Mouse (Mus musculus): ENCODE data around the gene Ttll4. TPM values are rescaled to one million over a fixed set of nuclear protein-coding genes. Genes with fewer than 3 reads are reported as not detected.
A peak's percentile ranks its signal among the peaks of the same experiment; 100 is the strongest.

Ttll4 gene
- polyA plus RNA-seq (2017; shearing (Covaris generic)) = 10 to 100 TPM; 12.5 to 17.7 TPM

GRCm38 (mm10) chr1:74661448-74662195 lies at the start of gene Ttll4:
Gene Ttll4, plus strand, starts transcription at chr1:74661745.
- peak; percentile 95 for ATAC-seq

GRCm38 (mm10) chr1:74624183-74624582 lies 37.4 kb upstream of the Ttll4 start:
- ATAC-seq = no peak

- no peak for ATAC-seq
Observed at GRCm38 (mm10) chr1:74626076-74626475, 35.5 kb upstream of the Ttll4 start.

GRCm38 (mm10) chr1:74628001-74628400 lies 33.5 kb upstream of the Ttll4 start:
- no peak for ATAC-seq

DNA sequence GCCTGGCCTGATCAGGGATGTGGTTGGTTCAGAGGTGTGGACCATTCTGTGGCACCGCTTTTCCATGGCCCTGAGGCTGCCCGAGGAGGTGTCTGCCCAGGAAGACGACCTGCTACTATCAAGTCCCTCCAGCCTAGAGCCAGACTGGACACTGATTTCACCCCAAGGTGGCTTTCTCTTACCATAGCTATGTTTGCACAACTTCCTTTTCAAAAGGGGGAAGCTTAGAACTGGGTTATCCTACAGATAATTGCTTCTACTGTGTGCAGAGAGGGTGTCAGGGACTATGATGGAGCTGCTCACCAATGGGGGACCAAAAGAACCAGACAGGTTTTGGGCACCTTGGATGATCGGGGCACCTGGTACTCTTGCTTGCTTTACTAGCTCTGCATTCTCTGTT lies 28.8 kb upstream of the Ttll4 start:
- ATAC-seq = no peak

DNA sequence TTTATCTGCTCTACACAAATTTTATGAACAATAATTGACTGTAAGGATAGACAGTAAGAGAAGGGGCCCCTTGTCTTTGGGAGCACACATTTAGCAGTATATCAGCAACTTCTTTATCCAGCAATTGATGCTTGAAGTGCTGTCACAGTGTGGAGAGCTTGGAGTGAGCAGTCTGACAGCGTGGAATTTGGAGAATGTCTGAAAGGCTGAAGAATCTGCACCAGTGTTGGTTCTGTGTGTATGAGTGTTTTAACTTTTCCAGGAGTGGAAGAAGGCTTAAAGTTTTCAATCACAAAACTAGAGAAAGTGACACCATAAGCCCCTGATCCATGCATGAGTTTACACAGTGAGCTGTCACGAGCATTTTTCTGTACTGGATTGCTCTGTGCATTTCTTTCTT lies 18.0 kb upstream of the Ttll4 start:
- no peak for ATAC-seq

GRCm38 (mm10) chr1:74643926-74644325 lies 17.6 kb upstream of the Ttll4 start:
- ATAC-seq = no peak

DNA sequence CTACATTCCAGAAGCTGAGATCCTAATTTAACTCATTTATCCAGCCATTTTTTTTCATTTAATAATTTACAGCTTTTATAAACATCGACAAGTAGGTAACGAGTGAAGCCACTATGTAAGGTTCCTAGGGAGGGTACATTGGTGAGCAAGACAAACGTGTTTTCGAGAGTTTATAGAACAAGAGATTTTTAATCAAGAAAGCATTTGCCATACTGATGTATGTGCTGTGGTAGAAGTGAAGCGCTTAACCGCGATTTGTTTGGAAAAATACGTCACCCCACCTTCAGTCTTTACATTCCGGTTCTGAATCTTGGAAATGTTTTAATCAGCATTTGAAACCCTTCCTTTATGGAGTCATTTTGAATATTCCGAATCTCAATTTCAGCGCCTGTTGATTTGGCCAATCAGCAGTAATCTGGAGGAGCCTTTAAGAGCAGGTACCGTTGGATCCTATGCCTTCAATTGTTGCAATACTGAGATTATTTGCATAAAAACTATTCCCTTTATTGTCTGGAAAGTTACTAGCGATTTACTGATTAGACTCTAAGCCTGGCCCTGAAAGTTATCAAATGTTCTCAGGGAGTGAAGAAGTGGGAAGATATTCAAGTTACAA lies 814 bp downstream of the Ttll4 start:
- ATAC-seq = no peak

DNA sequence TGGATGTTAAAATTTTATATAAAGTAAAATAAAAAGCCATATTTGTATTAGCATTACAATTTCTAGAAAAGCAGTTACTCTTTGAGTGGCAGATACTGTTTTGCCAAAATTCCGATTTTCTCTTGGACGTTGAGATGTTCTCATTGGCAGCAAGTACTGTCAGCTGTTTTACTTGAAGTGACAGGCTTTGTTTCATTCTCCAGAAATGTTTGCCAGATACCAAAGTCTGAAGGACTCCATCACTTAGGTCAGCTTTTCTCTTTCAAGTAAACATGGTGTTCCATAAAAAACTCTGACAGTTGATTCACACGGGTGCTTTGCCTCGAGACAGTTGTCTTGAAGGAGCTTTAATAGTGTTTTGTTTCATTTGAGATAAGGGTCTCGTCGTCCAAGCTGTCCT lies 3.6 kb downstream of the Ttll4 start:
- no peak for ATAC-seq

DNA sequence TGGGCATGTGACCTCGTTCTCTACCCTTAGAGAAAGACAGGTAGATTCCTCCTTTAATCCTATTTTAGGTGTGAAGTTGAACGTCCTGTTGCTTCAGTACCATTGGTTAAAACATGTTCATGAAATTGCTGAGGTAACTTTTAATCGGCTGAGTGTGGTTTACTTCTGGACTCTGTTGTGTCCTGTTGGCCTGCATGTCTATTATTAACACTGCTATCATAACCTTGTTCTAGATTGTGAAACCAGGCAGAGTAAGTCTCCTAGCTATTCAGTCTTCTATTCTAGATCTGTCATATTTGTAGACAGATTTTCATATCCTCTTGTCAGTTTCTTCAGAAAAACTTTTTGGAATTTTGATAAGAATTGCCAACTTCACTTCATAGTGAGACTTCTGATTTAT lies 6.8 kb downstream of the Ttll4 start:
- no peak for ATAC-seq

- no peak for ATAC-seq
Observed at GRCm38 (mm10) chr1:74672731-74673130, 11.2 kb downstream of the Ttll4 start.

DNA sequence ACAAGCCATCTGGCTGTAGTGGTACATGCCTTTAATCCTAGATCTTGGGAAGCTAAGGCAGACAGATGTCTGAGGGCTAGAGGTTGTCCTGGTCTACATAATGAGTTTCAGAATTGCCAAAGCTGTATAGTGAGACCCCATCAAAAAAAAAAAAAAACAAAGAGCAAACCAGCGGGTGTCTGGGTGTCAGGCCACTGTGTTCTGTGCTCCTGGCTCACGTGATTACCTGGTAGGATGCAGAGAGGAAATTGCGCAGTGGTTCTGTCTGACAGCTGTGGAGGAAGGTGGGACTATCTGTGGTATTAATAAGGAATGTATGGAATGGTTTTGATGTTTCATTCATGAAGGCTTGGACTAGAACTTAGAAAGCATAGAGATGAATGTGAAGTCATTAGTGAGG lies 15.3 kb downstream of the Ttll4 start:
- no peak for ATAC-seq

- ATAC-seq = no peak
Observed at GRCm38 (mm10) chr1:74677843-74678242, 16.3 kb downstream of the Ttll4 start.

- ATAC-seq = no peak
Observed at GRCm38 (mm10) chr1:74687131-74687530, 25.6 kb downstream of the Ttll4 start.

DNA sequence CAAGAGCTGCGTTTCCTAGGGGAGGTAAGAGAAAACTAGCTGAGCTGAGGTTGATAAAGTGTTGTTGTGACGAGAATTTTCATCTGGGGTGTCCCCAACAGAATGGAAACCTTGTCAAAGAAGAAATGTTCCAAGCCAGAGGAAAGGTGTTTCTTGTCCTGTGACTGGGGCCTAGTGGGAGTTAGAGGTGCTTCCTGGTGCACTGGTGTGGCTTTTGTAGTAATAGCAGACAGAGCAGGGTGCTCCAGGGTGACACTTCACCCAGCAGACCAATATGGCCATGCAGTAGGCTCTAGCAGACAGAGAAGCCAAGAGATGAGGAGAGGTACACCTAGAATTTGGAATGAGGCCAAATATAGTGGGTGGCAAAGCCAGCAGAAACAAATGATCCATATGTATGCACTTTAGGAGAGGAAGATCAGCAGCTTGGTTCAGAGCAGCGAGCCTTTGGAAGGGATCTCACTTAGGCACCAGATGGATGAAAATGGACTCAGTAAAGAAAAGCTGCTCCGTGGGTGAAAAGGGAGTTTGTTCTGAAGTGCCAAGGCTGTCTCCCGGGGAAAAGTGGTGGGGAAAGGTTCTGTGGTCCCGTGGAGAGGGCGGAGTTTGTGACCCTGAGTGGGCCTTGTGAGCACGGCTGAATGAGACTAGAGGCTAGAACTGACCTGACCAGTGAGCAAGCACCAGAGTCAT lies 32.5 kb downstream of the Ttll4 start:
- ATAC-seq = no peak

DNA sequence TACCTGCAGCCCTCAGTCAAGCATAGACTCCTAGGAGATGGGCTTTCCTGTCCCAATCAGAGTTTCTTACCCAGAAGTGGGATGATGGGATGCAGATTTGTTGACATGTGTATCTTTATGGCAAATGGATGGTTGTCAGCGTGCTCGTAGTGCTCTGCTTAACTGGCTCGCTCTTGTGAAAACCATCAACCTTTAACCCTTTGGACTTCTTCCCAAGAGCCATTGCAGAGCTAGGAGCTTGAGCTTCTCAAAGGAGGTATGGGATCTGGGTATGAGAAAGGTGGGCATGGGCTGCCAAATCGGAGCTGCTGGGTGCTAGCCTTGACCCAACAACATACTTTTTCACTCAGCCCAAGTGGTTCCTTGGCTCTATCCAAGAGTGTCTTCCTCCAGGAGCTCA lies 34.3 kb downstream of the Ttll4 start:
- no peak for ATAC-seq

DNA sequence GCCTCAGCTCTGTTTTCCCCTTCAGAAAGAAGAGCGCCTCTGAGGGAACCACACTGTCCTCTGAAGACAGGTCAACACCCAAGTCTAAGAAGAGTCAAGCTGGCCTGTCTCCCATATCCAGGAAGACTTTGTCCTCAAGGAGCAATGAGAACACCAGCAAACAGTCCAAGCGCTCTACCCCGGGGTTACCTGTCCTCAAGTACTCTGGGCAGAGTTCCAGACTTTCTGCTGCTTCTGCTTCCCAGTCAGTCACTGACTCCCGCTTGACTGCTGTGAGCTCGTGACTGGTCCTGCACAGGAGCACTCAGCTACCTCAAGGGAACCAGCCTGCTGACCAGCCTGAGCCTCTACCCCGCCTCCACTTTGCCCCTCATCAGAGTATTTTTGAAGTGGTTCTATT lies 35.9 kb downstream of the Ttll4 start:
- ATAC-seq = no peak

DNA sequence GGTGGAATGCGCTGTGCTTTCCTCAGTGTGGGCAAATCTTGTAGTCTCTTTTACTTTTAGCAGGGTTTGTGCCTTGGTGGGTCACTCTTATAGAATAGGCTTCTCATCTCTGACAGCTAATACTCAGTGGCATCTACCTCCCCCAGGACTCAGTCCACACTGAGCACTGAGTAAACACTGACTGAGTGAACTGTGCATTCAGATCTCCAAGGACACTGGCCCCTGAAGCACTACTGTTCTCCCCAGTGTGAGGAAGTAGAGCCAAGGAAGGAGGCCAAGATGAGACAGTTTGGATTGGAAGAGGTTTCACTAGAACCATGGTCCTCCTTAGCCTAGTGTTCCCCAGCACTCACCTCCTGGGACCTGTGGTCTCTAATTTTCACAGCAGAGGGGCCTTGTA lies 36.8 kb downstream of the Ttll4 start:
- ATAC-seq = no peak

DNA sequence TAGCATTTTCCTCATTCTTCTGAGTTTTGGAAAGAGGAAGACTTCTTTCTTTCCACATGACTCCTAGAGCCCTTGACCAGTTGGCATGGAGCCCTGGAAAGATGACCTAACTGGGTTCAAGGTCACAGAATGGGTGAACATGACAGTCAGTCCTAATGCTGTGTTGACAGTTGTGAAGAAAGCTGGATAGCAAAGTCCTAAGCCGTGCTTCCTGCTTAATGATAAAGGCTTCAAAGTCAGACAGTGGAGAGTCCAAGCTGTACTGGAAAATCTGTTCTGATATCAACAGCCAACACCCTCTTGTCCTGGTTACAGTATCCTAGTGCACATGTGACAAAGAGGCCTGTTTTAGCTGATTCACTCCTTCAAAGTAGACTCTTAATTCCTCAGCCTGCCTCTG lies 37.2 kb downstream of the Ttll4 start:
- no peak for ATAC-seq

DNA sequence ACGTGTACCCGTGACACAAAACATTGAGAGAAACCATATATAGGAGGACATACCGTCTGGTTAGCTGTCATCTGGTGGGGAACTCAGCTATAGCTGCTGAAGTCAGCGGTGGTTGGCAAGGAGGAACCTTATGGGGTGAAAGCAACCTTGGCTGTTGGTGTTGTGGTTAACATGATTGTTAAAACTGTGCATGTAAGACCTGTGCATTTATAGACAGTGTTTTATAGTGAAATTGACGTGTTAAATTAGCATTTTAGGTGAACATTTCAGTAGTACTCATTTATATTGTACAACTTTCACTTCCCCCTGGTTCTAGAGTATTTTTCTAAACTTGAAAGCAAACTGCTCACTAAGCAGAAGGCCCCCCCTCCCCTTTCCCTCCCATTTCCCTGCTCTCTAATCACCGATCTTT lies 40.6 kb downstream of the Ttll4 start:
- ATAC-seq = no peak

DNA sequence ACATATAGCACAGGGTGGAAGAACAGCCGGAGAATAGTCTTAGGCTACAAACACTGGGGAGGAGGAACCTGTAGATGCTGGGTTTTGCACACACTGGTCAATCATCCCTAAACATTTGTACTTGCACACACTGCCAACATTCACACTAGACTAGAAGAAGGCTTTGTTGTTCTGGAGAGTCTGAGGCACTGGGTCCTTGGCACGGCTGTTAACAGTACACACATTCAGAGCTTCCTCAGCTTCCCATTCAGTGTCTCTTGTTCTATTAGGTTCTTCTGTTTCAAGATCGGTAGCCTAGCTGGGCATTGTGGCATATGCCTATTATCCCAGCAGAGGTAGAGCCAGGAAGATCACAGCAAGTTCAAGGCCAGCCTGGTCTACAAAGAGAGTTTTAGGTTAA lies 42.6 kb downstream of the Ttll4 start:
- ATAC-seq = no peak

GRCm38 (mm10) chr1:74705016-74705415 lies 43.5 kb downstream of the Ttll4 start:
- ATAC-seq = no peak

GRCm38 (mm10) chr1:74709566-74709965 lies 48.0 kb downstream of the Ttll4 start:
- no peak for ATAC-seq

GRCm38 (mm10) chr1:74712046-74712445 lies 50.5 kb downstream of the Ttll4 start:
- ATAC-seq = no peak
